Mouse (Mus musculus) left cerebral cortex, postnatal 25 days (tissue): ENCODE measurements around the gene Adm2. TPM values are rescaled to one million over a fixed set of nuclear protein-coding genes. Genes with fewer than 3 reads are reported as not detected.

ENCODE experiments used
- DNase-seq, 2 experiments: peaks; one replicate each; pipeline ENCODE4 v3.0.0; 2022; ENCODE audit warnings: low spot score in 2 of 2, mixed read lengths in 1 of 2
- intact Hi-C: fragments of 180-260 bp; cut with DNase I; formaldehyde crosslinking; loops from one replicate; pipeline ENCODE4 v1.15.1; 2025
- microRNA-seq, 2 experiments: library from miRNA; unstranded; fragments of <30 nt; microRNA quantifications; one replicate each; pipeline ENCODE4 v1.2.0; 2022
- total RNA-seq, 2 experiments: library from RNA; stranded (reverse); gene quantifications; 2 replicates each; pipeline ENCODE4 v1.2.3; 2021

Adm2 gene
- total RNA-seq, 2 experiments from 2014 or later, result not detected

DNA sequence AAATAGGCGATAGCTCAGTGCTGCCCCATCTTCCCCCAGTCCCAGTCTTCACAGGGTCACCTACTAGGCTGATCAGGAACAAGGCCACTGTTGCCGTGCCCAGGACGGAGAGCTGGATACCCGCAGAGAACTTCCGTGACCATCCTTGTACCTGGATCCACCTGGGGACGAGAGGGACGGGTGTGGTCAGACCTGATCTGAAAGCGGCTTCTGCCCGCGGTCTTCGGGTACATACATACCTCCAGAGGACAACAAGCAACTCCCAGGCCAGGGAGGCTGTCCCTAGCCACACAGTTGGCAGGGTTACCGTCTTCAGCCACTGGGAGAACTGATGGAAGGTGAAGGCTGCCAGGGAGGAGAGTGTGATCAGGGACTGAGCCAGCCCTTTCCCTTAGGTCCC is 30.3 kb downstream of the Adm2 start:
- no peak for DNase-seq
- intact Hi-C loops, result no loop called here

- no peak for DNase-seq
- intact Hi-C loops, result loop anchor here (2.0 kb wide), 2 partner anchors 19 to 39 kb away; partner anchors contain the start of genes Sbf1 and Sco2
Observed at GRCm38 (mm10) chr15:89353837-89354236, 31.3 kb downstream of the Adm2 start.

DNA sequence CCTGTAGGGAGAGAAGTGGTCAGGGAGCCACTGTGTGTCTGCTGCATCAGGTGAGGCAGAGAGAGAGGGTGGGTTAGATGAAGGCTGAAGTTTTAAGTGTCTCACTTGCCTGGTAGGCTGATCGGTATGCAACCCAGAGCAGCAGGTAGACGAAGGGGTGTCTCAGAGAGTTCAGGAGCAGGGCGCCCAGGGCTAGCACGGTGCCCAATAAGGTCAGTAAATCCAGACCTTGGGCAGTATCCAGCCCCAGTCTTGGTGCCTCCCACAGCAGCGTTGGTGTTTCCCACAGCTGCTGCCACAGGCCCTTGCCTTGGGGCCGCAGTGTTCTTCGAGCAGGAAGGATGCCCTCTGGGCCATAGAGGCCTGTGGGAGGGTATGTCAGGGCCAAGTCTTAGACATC is 31.9 kb downstream of the Adm2 start:
- DNase-seq, result no peak
- intact Hi-C loops, result loop anchor here (2.0 kb wide), 2 partner anchors 18 to 40 kb away; partner anchors contain the start of genes Sbf1 and Sco2

GRCm38 (mm10) chr15:89355241-89356187 is 33.0 kb downstream of the Adm2 start, which contains the start of the genes Lmf2 and Ncaph2:
Gene Lmf2, minus strand, starts transcription at chr15:89355659.
Gene Ncaph2, plus strand, starts transcription at chr15:89355719.
- intact Hi-C loops, result loop anchor here (1.0 to 5.0 kb wide), 4 partner anchors 17 to 233 kb away; partner anchors contain the start of genes C730034F03Rik, Chkb, Gm44502 and Sbf1
- DNase-seq, result peak; percentile 94 to 96

DNA sequence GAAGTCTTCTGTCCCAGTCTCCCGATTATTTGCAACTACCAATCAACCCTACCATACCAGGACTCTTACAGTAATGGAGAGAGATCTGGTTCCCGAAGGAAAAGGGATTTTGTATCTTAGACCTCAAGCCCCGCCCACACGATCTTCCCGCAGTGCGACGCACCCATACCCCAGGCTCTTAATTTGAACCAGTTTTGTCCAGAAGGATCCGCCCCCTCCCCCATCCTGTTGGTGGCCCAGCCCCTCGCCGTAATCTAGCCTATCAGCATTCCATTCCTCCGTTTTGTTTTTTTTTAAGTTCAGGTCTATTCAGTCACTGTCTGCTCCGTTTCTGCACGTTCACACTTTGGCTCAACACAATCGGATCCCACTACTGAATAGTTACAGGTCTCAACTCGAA is 33.9 kb downstream of the Adm2 start:
- DNase-seq, result peak; percentile 60 to 67
- intact Hi-C loops, result loop anchor here (5.0 kb wide), 1 partner anchor 234 kb away; the partner anchor contains the start of gene Tubgcp6

GRCm38 (mm10) chr15:89358784-89359183 is 36.3 kb downstream of the Adm2 start:
- no peak for DNase-seq

GRCm38 (mm10) chr15:89363051-89363450 is 40.5 kb downstream of the Adm2 start:
- intact Hi-C loops, result no loop called here
- DNase-seq, result no peak

More at GRCm38 (mm10) chr15:89358784-89359183, 36.3 kb downstream of the Adm2 start:
- intact Hi-C loops, result loop anchor here (5.0 kb wide), 1 partner anchor 236 kb away; the partner anchor contains the start of gene Tubgcp6

DNA sequence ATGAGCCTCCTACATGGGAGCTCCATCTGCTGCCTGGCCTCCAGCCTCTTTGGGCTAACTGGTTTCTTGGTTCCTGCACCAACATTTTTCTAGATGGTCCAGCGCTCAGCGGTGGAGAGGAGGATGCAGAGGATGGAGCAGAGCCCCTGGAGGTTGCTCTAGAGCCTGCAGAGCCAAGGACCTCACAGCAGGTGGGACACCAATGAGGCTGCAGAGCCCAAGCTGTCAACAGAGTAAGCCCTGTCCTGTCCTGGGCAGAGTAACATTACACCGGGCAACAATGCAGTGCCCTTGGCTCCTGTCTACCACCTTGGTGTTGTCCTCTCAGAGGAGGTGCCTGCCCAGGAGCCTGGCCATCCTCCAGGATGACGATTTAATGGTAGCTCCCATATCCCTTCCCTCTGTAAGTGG is 42.6 kb downstream of the Adm2 start:
- intact Hi-C loops, result no loop called here

GRCm38 (mm10) chr15:89372068-89372467 is 49.5 kb downstream of the Adm2 start:
- DNase-seq, result no peak
- intact Hi-C loops, result loop anchor here (2.0 kb wide), 1 partner anchor 17 kb away; the partner anchor contains the start of genes Lmf2 and Ncaph2

More for the DNA sequence above, 42.6 kb downstream of the Adm2 start:
- no peak for DNase-seq

- no peak for DNase-seq
- intact Hi-C loops, result loop anchor here (2.0 kb wide), 1 partner anchor 18 kb away; the partner anchor contains the start of genes Lmf2 and Ncaph2
Observed at GRCm38 (mm10) chr15:89372536-89372935, 50.0 kb downstream of the Adm2 start.

DNA sequence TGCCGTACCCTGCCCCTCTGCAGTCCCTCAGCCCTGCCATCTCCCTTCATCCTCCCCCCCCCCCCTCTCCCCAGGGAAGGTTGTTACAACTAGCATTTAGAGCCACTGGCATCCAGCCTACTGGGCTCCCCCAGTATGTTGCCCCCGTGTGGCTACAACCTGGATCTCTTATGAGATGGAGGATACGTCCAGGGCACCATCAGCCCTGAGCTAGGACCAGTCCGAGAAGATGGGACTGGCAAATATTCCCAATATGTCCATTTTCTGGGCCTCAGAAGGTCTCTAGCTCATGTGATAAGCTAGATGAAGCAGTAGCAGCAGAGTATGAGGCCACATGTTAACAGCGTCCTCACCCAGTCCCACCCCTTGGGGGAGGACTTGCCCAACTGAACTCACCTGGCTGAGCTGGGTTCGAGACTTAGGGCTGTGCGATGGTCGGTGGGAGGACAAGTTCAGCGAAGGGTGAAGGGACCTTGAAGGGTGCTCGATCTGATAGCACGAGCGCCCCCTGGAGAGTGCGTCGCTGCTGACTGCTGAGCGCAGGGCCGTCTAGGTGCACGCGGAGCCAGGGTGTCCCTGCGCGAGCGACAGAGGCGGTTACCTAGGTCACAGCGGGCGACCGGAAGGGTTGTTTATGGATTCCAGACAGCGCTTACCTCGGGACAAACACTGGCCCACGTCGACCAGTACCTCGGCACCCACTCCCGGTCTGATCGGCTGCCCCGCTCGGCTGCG is 50.7 kb downstream of the Adm2 start:
- intact Hi-C loops, result loop anchor here (2.0 kb wide), 1 partner anchor 18 kb away; the partner anchor contains the start of genes Lmf2 and Ncaph2
- DNase-seq, result peak; percentile 81 to 83

- peak; percentile 93 for DNase-seq
- intact Hi-C loops, result loop anchor here (2.0 kb wide), 1 partner anchor 19 kb away; the partner anchor contains the start of genes Lmf2 and Ncaph2
Observed at GRCm38 (mm10) chr15:89373762-89374248, 51.3 kb downstream of the Adm2 start, which contains the start of gene Sco2. Gene Sco2, minus strand, starts transcription at chr15:89373846.

Small RNA genes within 50 kb of the gene (microRNA-seq; reads per million reads assigned to microRNA genes)
- 4.7 to 8.1 reads per million in 2 experiments for gene Mir6959

Other genes with a start within 250 kb of the Adm2 start
- gene Trabd, start 247.6 kb upstream of the Adm2 start, total RNA-seq, result 10 to 100 TPM; 15.8 to 17.9 TPM
- 10 to 100 TPM; 18.9 to 20.6 TPM for gene Selenoo, start 233.6 kb upstream of the Adm2 start, total RNA-seq
- 10 to 100 TPM; 26.3 to 27.7 TPM for gene Tubgcp6, start 199.6 kb upstream of the Adm2 start, total RNA-seq
- gene Hdac10, start 194.0 kb upstream of the Adm2 start, total RNA-seq, result 10 to 100 TPM; 13.1 to 13.3 TPM
- gene Mapk12, start 182.0 kb upstream of the Adm2 start, total RNA-seq, result 1 to 10 TPM; 5.9 to 7.6 TPM
- gene Mapk11, start 173.1 kb upstream of the Adm2 start, total RNA-seq, result 10 to 100 TPM; 47.1 to 51.1 TPM
- gene Plxnb2, start 141.9 kb upstream of the Adm2 start, total RNA-seq, result 10 to 100 TPM; 43.4 to 44.9 TPM
- gene Dennd6b, start 126.2 kb upstream of the Adm2 start, total RNA-seq, result 10 to 100 TPM; 44.8 to 47.0 TPM
- 100 to 1,000 TPM; 148 to 149 TPM for gene Ppp6r2, start 111.2 kb upstream of the Adm2 start, total RNA-seq
- gene Sbf1, start 7.4 kb upstream of the Adm2 start, total RNA-seq, result 100 to 1,000 TPM; 205 to 212 TPM
- not detected for gene Miox, start 11.7 kb downstream of the Adm2 start, total RNA-seq
- 10 to 100 TPM; 21.0 to 21.8 TPM for gene Lmf2, start 32.9 kb downstream of the Adm2 start, total RNA-seq
- 10 to 100 TPM; 96.1 to 97.4 TPM for gene Ncaph2, start 33.0 kb downstream of the Adm2 start, total RNA-seq
- 10 to 100 TPM; 25.3 to 26.8 TPM for gene Sco2, start 51.1 kb downstream of the Adm2 start, total RNA-seq
- gene Tymp, start 54.3 kb downstream of the Adm2 start, total RNA-seq, result 1 to 10 TPM; 1.3 to 1.6 TPM
- under 1 TPM; 0.57 to 0.80 TPM for gene Odf3b, start 56.6 kb downstream of the Adm2 start, total RNA-seq
- under 1 TPM; 0.30 to 0.34 TPM for gene Klhdc7b, start 62.2 kb downstream of the Adm2 start, total RNA-seq
- under 1 TPM in 1 of 2 experiments, not detected in 1; 0.87 TPM for gene Syce3, start 87.8 kb downstream of the Adm2 start, total RNA-seq
- gene Cpt1b, start 103.1 kb downstream of the Adm2 start, total RNA-seq, result 1 to 10 TPM; 1.3 to 1.6 TPM
- 1 to 10 TPM; 1.9 to 2.1 TPM for gene C730034F03Rik, start 106.9 kb downstream of the Adm2 start, total RNA-seq
- gene Gm44502, start 107.0 kb downstream of the Adm2 start, total RNA-seq, result under 1 TPM in 1 of 2 experiments, not detected in 1; 0.80 TPM
- 10 to 100 TPM; 35.4 to 39.7 TPM for gene Chkb, start 107.2 kb downstream of the Adm2 start, total RNA-seq
- gene Mapk8ip2, start 131.2 kb downstream of the Adm2 start, total RNA-seq, result 100 to 1,000 TPM; 201 to 242 TPM
- gene Arsa, start 154.7 kb downstream of the Adm2 start, total RNA-seq, result 10 to 100 TPM; 30.4 to 32.5 TPM
- gene Shank3, start 176.9 kb downstream of the Adm2 start, total RNA-seq, result 100 to 1,000 TPM; 210 to 243 TPM
- 1 to 10 TPM; 1.1 to 1.5 TPM for gene Acr, start 245.6 kb downstream of the Adm2 start, total RNA-seq